Mouse (Mus musculus): ENCODE results near the gene Slc4a8. TPM values are rescaled to one million over a fixed set of nuclear protein-coding genes. Genes with fewer than 3 reads are reported as not detected.

Slc4a8 gene
- 5.6 and 5.7 TPM in 2 replicates for polyA plus RNA-seq (2014; fragmentation: Nextera tagmentation; extraction: Ambion mirVana)

- Histone ChIP-seq H3K9me3 (ENCODE audit: control insufficient read depth, low read depth, low read length) (no peaks in the 10 kb centered on the region), H3K4me1 (ENCODE audit: control insufficient read depth, insufficient read depth, low read length) (peaks cover 4% of the 10 kb centered on the region; the same call in 1 of the 2 replicates), H3K4me3 (ENCODE audit: low read depth, low read length) (peak within 1 kb of the TSS; percentile 61), H3K4me2 (replicated peaks; ENCODE audit: low read depth, low read length) (peak within 1 kb of the TSS; percentile 83), H3K36me3 (ENCODE audit: control insufficient read depth, insufficient read depth, low read length) (no peaks in the 10 kb centered on the region), H3K27me3 (ENCODE audit: control insufficient read depth, insufficient read depth, low read length) (no peaks in the 10 kb centered on the region), H3K27ac (ENCODE audit: low read length) (peak within 1 kb of the TSS; percentile 56; the same call in 1 of the 2 replicates), H3K9ac (replicated peaks; ENCODE audit: low read depth, low read length) (peak within 1 kb of the TSS; percentile 10; the same call in 1 of the 2 replicates)
- WGBS: under 1% methylated on average over 64 of the region's 64 CpGs
- ATAC-seq (ENCODE audit: insufficient number of reproducible peaks, insufficient read depth, low FRiP score, low read depth): peak; percentile 94
Observed at GRCm38 (mm10) chr15:100761419-100762185, at the start of gene Slc4a8. Gene Slc4a8 (plus strand): TSS chr15:100761747.

- H3K36me3 ChIP-seq (ENCODE audit: control insufficient read depth, insufficient read depth, low read length): no peaks in the 10 kb centered on the region
- no peaks in the 10 kb centered on the region for H3K9me3 ChIP-seq (ENCODE audit: control insufficient read depth, low read depth, low read length)
- no peaks in the 10 kb centered on the region for H3K4me1 ChIP-seq (ENCODE audit: control insufficient read depth, insufficient read depth, low read length)
- WGBS: 89% methylated on average over 8 of the region's 8 CpGs
- no peaks in the 10 kb centered on the region for H3K27me3 ChIP-seq (ENCODE audit: control insufficient read depth, insufficient read depth, low read length)
- no peak overlapping the region for H3K4me3 ChIP-seq (ENCODE audit: low read depth, low read length)
- no peak overlapping the region for H3K27ac ChIP-seq (ENCODE audit: low read length)
- H3K9ac ChIP-seq (replicated peaks; ENCODE audit: low read depth, low read length): no peak overlapping the region
- H3K4me2 ChIP-seq (replicated peaks; ENCODE audit: low read depth, low read length): no peak overlapping the region
- ATAC-seq (ENCODE audit: insufficient number of reproducible peaks, insufficient read depth, low FRiP score, low read depth): peak; percentile 28; the same call in 1 of the 2 replicates
Observed at GRCm38 (mm10) chr15:100714470-100714869, 47.1 kb upstream of the Slc4a8 start.

- no peak for ATAC-seq (ENCODE audit: insufficient number of reproducible peaks, insufficient read depth, low FRiP score, low read depth)
- Histone ChIP-seq H3K4me1 (ENCODE audit: control insufficient read depth, insufficient read depth, low read length) (no peaks in the 10 kb centered on the region), H3K4me2 (replicated peaks; ENCODE audit: low read depth, low read length) (no peak overlapping the region), H3K27me3 (ENCODE audit: control insufficient read depth, insufficient read depth, low read length) (no peaks in the 10 kb centered on the region), H3K9me3 (ENCODE audit: control insufficient read depth, low read depth, low read length) (no peaks in the 10 kb centered on the region), H3K4me3 (ENCODE audit: low read depth, low read length) (no peak overlapping the region), H3K27ac (ENCODE audit: low read length) (no peak overlapping the region), H3K9ac (replicated peaks; ENCODE audit: low read depth, low read length) (no peak overlapping the region), H3K36me3 (ENCODE audit: control insufficient read depth, insufficient read depth, low read length) (no peaks in the 10 kb centered on the region)
- 63% methylated on average over 9 of the region's 9 CpGs for WGBS
Observed at GRCm38 (mm10) chr15:100715399-100715993, 46.1 kb upstream of the Slc4a8 start.

GRCm38 (mm10) chr15:100717933-100718332 is 43.6 kb upstream of the Slc4a8 start:
- no peak for ATAC-seq (ENCODE audit: insufficient number of reproducible peaks, insufficient read depth, low FRiP score, low read depth)
- Histone ChIP-seq H3K36me3 (ENCODE audit: control insufficient read depth, insufficient read depth, low read length) (no peaks in the 10 kb centered on the region), H3K4me1 (ENCODE audit: control insufficient read depth, insufficient read depth, low read length) (no peaks in the 10 kb centered on the region), H3K9me3 (ENCODE audit: control insufficient read depth, low read depth, low read length) (no peaks in the 10 kb centered on the region), H3K4me3 (ENCODE audit: low read depth, low read length) (no peak overlapping the region), H3K27ac (ENCODE audit: low read length) (no peak overlapping the region), H3K27me3 (ENCODE audit: control insufficient read depth, insufficient read depth, low read length) (no peaks in the 10 kb centered on the region), H3K4me2 (replicated peaks; ENCODE audit: low read depth, low read length) (no peak overlapping the region), H3K9ac (replicated peaks; ENCODE audit: low read depth, low read length) (no peak overlapping the region)
- 72% methylated on average over 6 of the region's 6 CpGs for WGBS

GRCm38 (mm10) chr15:100718572-100718971 is 43.0 kb upstream of the Slc4a8 start:
- ATAC-seq (ENCODE audit: insufficient number of reproducible peaks, insufficient read depth, low FRiP score, low read depth): no peak
- WGBS: 79% methylated on average over 11 of the region's 11 CpGs
- H3K4me3 ChIP-seq (ENCODE audit: low read depth, low read length): no peak overlapping the region

GRCm38 (mm10) chr15:100719217-100719616 is 42.3 kb upstream of the Slc4a8 start:
- Histone ChIP-seq H3K9me3 (ENCODE audit: control insufficient read depth, low read depth, low read length) (no peaks in the 10 kb centered on the region), H3K9ac (replicated peaks; ENCODE audit: low read depth, low read length) (no peak overlapping the region), H3K36me3 (ENCODE audit: control insufficient read depth, insufficient read depth, low read length) (no peaks in the 10 kb centered on the region), H3K4me3 (ENCODE audit: low read depth, low read length) (no peak overlapping the region), H3K4me1 (ENCODE audit: control insufficient read depth, insufficient read depth, low read length) (no peaks in the 10 kb centered on the region), H3K27me3 (ENCODE audit: control insufficient read depth, insufficient read depth, low read length) (no peaks in the 10 kb centered on the region), H3K4me2 (replicated peaks; ENCODE audit: low read depth, low read length) (no peak overlapping the region), H3K27ac (ENCODE audit: low read length) (no peak overlapping the region)
- no peak for ATAC-seq (ENCODE audit: insufficient number of reproducible peaks, insufficient read depth, low FRiP score, low read depth)
- 95% methylated on average over 5 of the region's 5 CpGs for WGBS

More at GRCm38 (mm10) chr15:100718572-100718971, 43.0 kb upstream of the Slc4a8 start:
- Histone ChIP-seq H3K27ac (ENCODE audit: low read length) (no peak overlapping the region), H3K36me3 (ENCODE audit: control insufficient read depth, insufficient read depth, low read length) (no peaks in the 10 kb centered on the region), H3K4me1 (ENCODE audit: control insufficient read depth, insufficient read depth, low read length) (no peaks in the 10 kb centered on the region), H3K4me2 (replicated peaks; ENCODE audit: low read depth, low read length) (no peak overlapping the region), H3K9me3 (ENCODE audit: control insufficient read depth, low read depth, low read length) (no peaks in the 10 kb centered on the region), H3K9ac (replicated peaks; ENCODE audit: low read depth, low read length) (no peak overlapping the region), H3K27me3 (ENCODE audit: control insufficient read depth, insufficient read depth, low read length) (no peaks in the 10 kb centered on the region)

GRCm38 (mm10) chr15:100720066-100720465 is 41.5 kb upstream of the Slc4a8 start:
- H3K27me3 ChIP-seq (ENCODE audit: control insufficient read depth, insufficient read depth, low read length): no peaks in the 10 kb centered on the region
- 74% methylated on average over 10 of the region's 10 CpGs for WGBS
- H3K4me3 ChIP-seq (ENCODE audit: low read depth, low read length): no peak overlapping the region
- no peaks in the 10 kb centered on the region for H3K9me3 ChIP-seq (ENCODE audit: control insufficient read depth, low read depth, low read length)
- no peaks in the 10 kb centered on the region for H3K36me3 ChIP-seq (ENCODE audit: control insufficient read depth, insufficient read depth, low read length)
- H3K4me2 ChIP-seq (replicated peaks; ENCODE audit: low read depth, low read length): no peak overlapping the region
- ATAC-seq (ENCODE audit: insufficient number of reproducible peaks, insufficient read depth, low FRiP score, low read depth): no peak
- no peaks in the 10 kb centered on the region for H3K4me1 ChIP-seq (ENCODE audit: control insufficient read depth, insufficient read depth, low read length)
- no peak overlapping the region for H3K9ac ChIP-seq (replicated peaks; ENCODE audit: low read depth, low read length)
- no peak overlapping the region for H3K27ac ChIP-seq (ENCODE audit: low read length)

- Histone ChIP-seq H3K4me1 (ENCODE audit: control insufficient read depth, insufficient read depth, low read length) (no peaks in the 10 kb centered on the region), H3K36me3 (ENCODE audit: control insufficient read depth, insufficient read depth, low read length) (no peaks in the 10 kb centered on the region), H3K27ac (ENCODE audit: low read length) (no peak overlapping the region), H3K4me3 (ENCODE audit: low read depth, low read length) (no peak overlapping the region), H3K9ac (replicated peaks; ENCODE audit: low read depth, low read length) (no peak overlapping the region), H3K9me3 (ENCODE audit: control insufficient read depth, low read depth, low read length) (no peaks in the 10 kb centered on the region), H3K4me2 (replicated peaks; ENCODE audit: low read depth, low read length) (no peak overlapping the region), H3K27me3 (ENCODE audit: control insufficient read depth, insufficient read depth, low read length) (no peaks in the 10 kb centered on the region)
- WGBS: 84% methylated on average over 5 of the region's 5 CpGs
- no peak for ATAC-seq (ENCODE audit: insufficient number of reproducible peaks, insufficient read depth, low FRiP score, low read depth)
Observed at GRCm38 (mm10) chr15:100721445-100721844, 40.1 kb upstream of the Slc4a8 start.
